Mouse (Mus musculus) ES-E14 (cell line): ENCODE measurements around the gene Cnot10. TPM values are rescaled to one million over a fixed set of nuclear protein-coding genes. Genes with fewer than 3 reads are reported as not detected.

Experiments
- DNase-seq: peaks from one replicate; pipeline ENCODE4 v3.0.0-alpha.2; 2013; ENCODE audit warnings: low read depth, low spot score
- H3K27ac ChIP-seq: 2 replicates; pipeline ENCODE4 v1.5.1; 2012; ENCODE audit warnings: low read depth, mild to moderate bottlenecking, low read length, moderate library complexity, mixed read lengths; ENCODE audit not compliant: poor library complexity, insufficient read depth, severe bottlenecking
- H3K36me3 ChIP-seq: 2 replicates; pipeline ENCODE4 v1.6.1; 2012; ENCODE audit warnings: mild to moderate bottlenecking, low read length, moderate library complexity, mixed read lengths; ENCODE audit not compliant: control insufficient read depth, poor library complexity, insufficient read depth, severe bottlenecking
- H3K4me1 ChIP-seq, 2 experiments: fragments of 150-350 bp in 1 of 2; sonication (generic) in 1 of 2; 2 replicates each; pipeline ENCODE4 v1.6.1; 2012; ENCODE audit warnings: low read length in 2 of 2, mild to moderate bottlenecking in 1 of 2, mixed read lengths in 1 of 2; ENCODE audit not compliant: control insufficient read depth in 2 of 2, insufficient read depth in 2 of 2, poor library complexity in 1 of 2
- H3K4me3 ChIP-seq, 2 experiments: fragments of 150-350 bp in 1 of 2; sonication (generic) in 1 of 2; 2 replicates each; pipeline ENCODE4 v1.5.1; 2012; ENCODE audit warnings: low read length in 2 of 2, low read depth in 1 of 2, mild to moderate bottlenecking in 1 of 2, mixed read lengths in 1 of 2; ENCODE audit not compliant: insufficient read depth in 1 of 2, poor library complexity in 1 of 2, severe bottlenecking in 1 of 2
- H3K9ac ChIP-seq: 2 replicates; pipeline ENCODE4 v1.6.1; 2012; ENCODE audit warnings: low read depth, mild to moderate bottlenecking, low read length, mixed read lengths; ENCODE audit not compliant: poor library complexity, insufficient read depth, severe bottlenecking
- H3K9me3 ChIP-seq: fragments of 150-350 bp; sonication (generic); 2 replicates; pipeline ENCODE4 v1.6.1; 2012; ENCODE audit warnings: low read depth, mild to moderate bottlenecking, low read length; ENCODE audit not compliant: control insufficient read depth, insufficient read depth
- CHD2 ChIP-seq: IDR thresholded peaks from 2 replicates; pipeline ENCODE4 v1.6.1; 2014; ENCODE audit warnings: mild to moderate bottlenecking, low read depth, low read length, inconsistent platforms
- HCFC1 ChIP-seq: IDR thresholded peaks from 2 replicates; pipeline ENCODE4 v1.6.1; 2012; ENCODE audit warnings: low read length, inconsistent platforms, borderline replicate concordance; ENCODE audit not compliant: insufficient read depth
- MAFK ChIP-seq: IDR thresholded peaks from 2 replicates; pipeline ENCODE4 v1.6.1; 2014; ENCODE audit warnings: mild to moderate bottlenecking, low read depth, low read length, inconsistent platforms; ENCODE audit not compliant: insufficient read depth
- ZC3H11A ChIP-seq: IDR thresholded peaks from 2 replicates; pipeline ENCODE4 v1.6.1; 2012; ENCODE audit warnings: low read depth, mild to moderate bottlenecking, inconsistent platforms, low read length, borderline replicate concordance
- ZNF384 ChIP-seq: IDR thresholded peaks from 2 replicates; pipeline ENCODE4 v1.6.1; 2012; ENCODE audit warnings: low read depth, low read length, inconsistent platforms
- in situ Hi-C, 2 experiments: fragments of 600-800 bp; cut with MboI; formaldehyde crosslinking; loops; one replicate each; pipeline ENCODE4 v1.15.1; 2025; ENCODE audit warnings: low sequenced_read_pairs in 2 of 2, inconsistent platforms in 1 of 2; ENCODE audit not compliant: unreplicated experiment in 2 of 2
- total RNA-seq: library from RNA; depleted of rRNA; stranded (reverse); fragments of 300-350 nt; gene quantifications from 2 replicates; pipeline ENCODE4 v1.2.3, GENCODE M21; 2012

Gene Cnot10
- total RNA-seq, 1 experiment = 73.0 TPM

DNA sequence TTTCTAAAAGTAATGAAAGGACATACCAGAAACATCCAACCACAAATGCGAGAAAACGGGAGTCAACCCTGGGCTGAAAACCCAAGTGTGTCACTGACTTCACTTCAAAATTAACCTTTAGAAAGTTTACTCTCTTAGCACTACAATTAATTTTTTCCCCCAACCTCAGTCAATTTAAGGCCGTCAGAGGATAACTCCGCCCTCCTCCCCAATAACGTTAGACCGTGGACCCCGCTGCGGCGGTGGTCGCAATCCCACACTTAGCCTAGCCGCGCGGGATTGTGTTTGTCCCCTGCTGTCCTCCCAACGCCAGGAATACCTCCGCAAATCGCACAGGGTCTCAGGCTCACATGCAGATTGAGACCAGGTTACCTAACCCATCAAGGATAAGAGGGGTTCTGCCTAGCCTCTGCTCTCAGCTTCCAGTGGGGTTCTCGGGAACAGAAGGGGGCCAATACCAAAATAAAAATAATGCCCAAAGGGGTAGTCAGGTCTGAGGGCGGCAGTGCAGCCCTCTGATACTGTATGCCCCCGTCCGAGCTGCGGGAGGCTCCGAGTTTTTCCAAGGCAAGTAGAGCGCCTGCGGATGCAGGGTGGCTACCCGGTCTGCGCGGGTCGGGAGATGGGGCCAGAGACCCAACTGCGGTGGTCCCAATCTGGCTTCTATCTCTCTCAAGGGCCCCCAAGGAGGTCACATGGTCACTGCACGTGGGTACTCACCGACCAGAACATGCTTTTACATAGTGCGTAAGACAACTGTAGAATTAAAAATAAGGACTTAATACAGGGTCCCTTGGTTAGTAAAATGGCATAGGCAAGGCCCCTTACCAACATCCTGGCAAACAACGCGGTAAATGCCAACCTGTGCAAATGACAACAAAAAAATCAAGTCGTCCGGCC is 79.0 kb downstream of the Cnot10 start:
- Histone ChIP-seq H3K9ac (peak overlapping the region; percentile 99), H3K27ac (peak overlapping the region; percentile 100; the same call in 1 of the 2 replicates), H3K9me3 (no peaks in the 10 kb centered on the region), H3K4me1 (peaks cover 2 to 5% of the 10 kb centered on the region in 2 experiments), H3K36me3 (peaks cover 29% of the 10 kb centered on the region), H3K4me3 (peak overlapping the region; percentile 91 to 99)
- no peak for DNase-seq
- no peak for TF ChIP-seq CHD2
- no peak for TF ChIP-seq ZNF384
- TF ChIP-seq MAFK = no peak
- TF ChIP-seq HCFC1 = no peak
- no peak for TF ChIP-seq ZC3H11A
- in situ Hi-C loops = no loop called here

- Histone ChIP-seq H3K36me3 (peaks cover 34% of the 10 kb centered on the region), H3K9me3 (no peaks in the 10 kb centered on the region), H3K4me1 (peaks cover 5% of the 10 kb centered on the region in 2 experiments), H3K4me3 (peak overlapping the region; percentile 91 to 99), H3K9ac (peak overlapping the region; percentile 99; the same call in 1 of the 2 replicates), H3K27ac (no peak overlapping the region)
- no peak for TF ChIP-seq ZC3H11A
- no peak for TF ChIP-seq MAFK
- TF ChIP-seq HCFC1 = no peak
- TF ChIP-seq CHD2 = no peak
- TF ChIP-seq ZNF384 = no peak
- in situ Hi-C loops = no loop called here
- no peak for DNase-seq
These were observed 79.8 kb downstream of the Cnot10 start for GRCm38 (mm10) chr9:114560141-114560540.

DNA sequence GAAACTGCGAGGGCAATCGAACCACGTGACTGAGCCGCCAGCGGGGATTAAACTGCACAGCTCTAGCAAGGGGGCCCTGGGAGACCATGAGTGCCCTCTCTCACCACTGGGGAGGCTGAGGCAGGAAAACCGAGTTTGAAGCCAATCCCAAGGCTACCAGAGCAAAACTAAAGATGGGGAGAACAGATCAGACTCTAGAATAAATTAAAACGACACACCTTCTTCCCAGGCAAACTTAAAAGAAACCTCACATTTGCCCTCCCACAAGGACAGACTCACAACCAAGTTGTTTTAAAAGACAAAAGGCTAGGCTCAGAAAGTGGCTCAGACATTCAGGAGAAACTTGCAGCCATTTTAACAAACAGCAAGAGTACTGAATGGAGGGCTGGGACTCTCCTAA is 82.9 kb downstream of the Cnot10 start:
- Histone ChIP-seq H3K4me1 (peaks cover 12 to 23% of the 10 kb centered on the region in 2 experiments), H3K27ac (peak overlapping the region; percentile 84), H3K4me3 (peak overlapping the region; percentile 52 to 91), H3K9ac (no peak overlapping the region), H3K36me3 (peaks cover 38% of the 10 kb centered on the region), H3K9me3 (no peaks in the 10 kb centered on the region)
- no peak for DNase-seq
- in situ Hi-C loops = no loop called here
- TF ChIP-seq HCFC1 (0 out of 2 replicates have a peak, but pooled peaks have one; percentile 26), ZC3H11A (no peak)

DNA sequence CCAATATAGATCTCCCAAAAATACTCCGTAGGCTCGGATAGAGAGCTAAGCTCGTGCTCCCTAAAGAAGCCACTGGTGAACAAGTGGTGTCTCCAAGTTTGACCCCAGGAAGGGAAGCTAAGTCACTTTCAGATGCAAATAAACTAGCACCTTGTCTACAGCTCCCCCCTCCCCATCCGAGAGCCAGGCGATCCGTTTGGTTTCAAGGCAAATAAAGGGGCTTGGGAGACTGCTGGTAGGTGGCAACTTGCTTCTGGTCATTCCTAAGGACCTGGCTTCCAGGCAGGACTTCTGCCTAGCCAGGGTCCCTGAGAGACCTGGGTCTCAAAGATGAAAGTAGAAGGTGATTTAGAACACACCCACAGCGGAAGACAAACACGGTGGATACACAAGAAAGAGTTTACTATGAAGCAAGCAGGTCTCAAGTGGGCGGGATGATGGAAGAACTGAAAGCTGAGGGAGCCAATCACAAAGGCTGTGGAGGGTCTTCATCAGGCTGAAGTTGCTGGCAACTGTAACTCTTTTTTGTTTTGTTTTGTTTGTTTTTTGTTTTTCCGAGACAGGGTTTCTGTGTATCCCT is 83.6 kb downstream of the Cnot10 start:
- in situ Hi-C loops = no loop called here
- TF ChIP-seq HCFC1 (no peak), ZNF384 (no peak), CHD2 (no peak), MAFK (no peak), ZC3H11A (no peak)
- H3K36me3 ChIP-seq = peaks cover 35% of the 10 kb centered on the region
- H3K4me1 ChIP-seq = peaks cover 12 to 23% of the 10 kb centered on the region in 2 experiments
- H3K27ac ChIP-seq = peak overlapping the region; percentile 73; the same call in 1 of the 2 replicates
- H3K9me3 ChIP-seq = no peaks in the 10 kb centered on the region
- peak overlapping the region; percentile 52 to 91 for H3K4me3 ChIP-seq
- DNase-seq = no peak
- peak overlapping the region; percentile 52; the same call in 1 of the 2 replicates for H3K9ac ChIP-seq
